Mouse (Mus musculus) neural tube, embryonic 12.5 days (tissue): ENCODE measurements around the gene Zfp553. TPM values are rescaled to one million over a fixed set of nuclear protein-coding genes. Genes with fewer than 3 reads are reported as not detected.
A peak's percentile ranks its signal among the peaks of the same experiment; 100 is the strongest.

ENCODE experiments used
- ATAC-seq: fragments of 200-750 bp; cut with Nextera tagmentation; 2 replicates; pipeline ENCODE4 v1.8.0; 2017; ENCODE audit warnings: low read depth, mild to moderate bottlenecking, moderate TSS enrichment, moderate library complexity; ENCODE audit not compliant: low FRiP score
- H3K27ac ChIP-seq: fragments of 300-500 bp; sonication (generic); 2 replicates; pipeline ENCODE4 v1.5.1; 2016
- H3K27me3 ChIP-seq: fragments of 300-500 bp; sonication (generic); replicated peaks from 2 replicates; pipeline ENCODE4 v1.6.1; 2016; ENCODE audit warnings: mild to moderate bottlenecking
- H3K36me3 ChIP-seq: fragments of 300-500 bp; sonication (generic); 2 replicates; pipeline ENCODE4 v1.6.1; 2016; ENCODE audit warnings: mild to moderate bottlenecking
- H3K4me1 ChIP-seq: fragments of 300-500 bp; sonication (generic); 2 replicates; pipeline ENCODE4 v1.6.1; 2016
- H3K4me2 ChIP-seq: fragments of 300-500 bp; sonication (generic); replicated peaks from 2 replicates; pipeline ENCODE4 v1.6.1; 2016; ENCODE audit warnings: mild to moderate bottlenecking
- H3K4me3 ChIP-seq: fragments of 300-500 bp; sonication (generic); 2 replicates; pipeline ENCODE4 v1.5.1; 2016
- H3K9ac ChIP-seq: fragments of 300-500 bp; sonication (generic); 2 replicates; pipeline ENCODE4 v1.6.1; 2016; ENCODE audit warnings: mild to moderate bottlenecking
- H3K9me3 ChIP-seq: fragments of 300-500 bp; sonication (generic); 2 replicates; pipeline ENCODE4 v1.6.1; 2016; ENCODE audit warnings: mild to moderate bottlenecking
- WGBS: fragments of 180-500 bp; shearing (Covaris S2); methylation state at CpG from one replicate; pipeline ENCODE4 v1.1.7; 2016; 5-methylcytosine and 5-hydroxymethylcytosine counted together
- polyA plus RNA-seq: library from polyadenylated mRNA; unstranded; fragments of >200 nt; fragmentation: Nextera tagmentation; extraction: Ambion mirVana; gene quantifications from 2 replicates; pipeline ENCODE4 v1.2.1, GENCODE M21; 2016

The Zfp553 gene
- 67.6 and 68.9 TPM in 2 replicates for polyA plus RNA-seq

GRCm38 (mm10) chr7:127232622-127233367 lies at the start of gene Zfp553, which contains the start of gene Sept1:
TSS of gene Zfp553 (plus strand) at chr7:127233061.
TSS of gene Sept1 (minus strand) at chr7:127233130.
- Histone ChIP-seq H3K27me3 (no peaks in the 10 kb centered on the region), H3K4me3 (peak within 1 kb of the TSS; percentile 90), H3K36me3 (peaks cover 50% of the 10 kb centered on the region), H3K9ac (peak within 1 kb of the TSS; percentile 96), H3K4me1 (peaks cover 30% of the 10 kb centered on the region), H3K4me2 (peak within 1 kb of the TSS; percentile 86), H3K27ac (peak within 1 kb of the TSS; percentile 98), H3K9me3 (no peaks in the 10 kb centered on the region)
- peak; percentile 91 for ATAC-seq
- under 1% methylated on average over 64 of the region's 64 CpGs for WGBS

GRCm38 (mm10) chr7:127183345-127183744 lies 49.5 kb upstream of the Zfp553 start:
- no peak for ATAC-seq
- WGBS = 84% methylated on average over 8 of the region's 8 CpGs
- Histone ChIP-seq H3K9ac (no peak overlapping the region), H3K4me2 (no peak overlapping the region), H3K36me3 (no peaks in the 10 kb centered on the region), H3K9me3 (no peaks in the 10 kb centered on the region), H3K4me1 (no peaks in the 10 kb centered on the region), H3K4me3 (no peak overlapping the region), H3K27ac (no peak overlapping the region), H3K27me3 (no peaks in the 10 kb centered on the region)

GRCm38 (mm10) chr7:127183828-127184227 lies 49.0 kb upstream of the Zfp553 start:
- ATAC-seq = no peak
- Histone ChIP-seq H3K27ac (no peak overlapping the region), H3K9ac (no peak overlapping the region), H3K4me1 (no peaks in the 10 kb centered on the region), H3K4me3 (no peak overlapping the region), H3K9me3 (no peaks in the 10 kb centered on the region), H3K27me3 (no peaks in the 10 kb centered on the region), H3K36me3 (no peaks in the 10 kb centered on the region), H3K4me2 (no peak overlapping the region)
- 78% methylated on average over 6 of the region's 6 CpGs for WGBS

GRCm38 (mm10) chr7:127184720-127185119 lies 48.1 kb upstream of the Zfp553 start:
- Histone ChIP-seq H3K9me3 (no peaks in the 10 kb centered on the region), H3K36me3 (no peaks in the 10 kb centered on the region), H3K27me3 (no peaks in the 10 kb centered on the region), H3K9ac (no peak overlapping the region), H3K27ac (no peak overlapping the region), H3K4me3 (no peak overlapping the region), H3K4me2 (no peak overlapping the region), H3K4me1 (no peaks in the 10 kb centered on the region)
- WGBS = 38% methylated on average over 1 of the region's 1 CpGs
- ATAC-seq = no peak

- H3K36me3 ChIP-seq = no peaks in the 10 kb centered on the region
- H3K4me1 ChIP-seq = no peaks in the 10 kb centered on the region
- H3K4me3 ChIP-seq = no peak overlapping the region
- H3K4me2 ChIP-seq = no peak overlapping the region
- no peaks in the 10 kb centered on the region for H3K27me3 ChIP-seq
- H3K9me3 ChIP-seq = no peaks in the 10 kb centered on the region
- 66% methylated on average over 3 of the region's 3 CpGs for WGBS
- no peak overlapping the region for H3K27ac ChIP-seq
- no peak for ATAC-seq
- no peak overlapping the region for H3K9ac ChIP-seq
These were observed 47.3 kb upstream of the Zfp553 start for GRCm38 (mm10) chr7:127185601-127186000.

- Histone ChIP-seq H3K4me3 (no peak overlapping the region), H3K36me3 (peaks cover 13% of the 10 kb centered on the region), H3K9me3 (no peaks in the 10 kb centered on the region), H3K9ac (no peak overlapping the region), H3K27ac (no peak overlapping the region), H3K4me2 (no peak overlapping the region), H3K4me1 (no peaks in the 10 kb centered on the region), H3K27me3 (no peaks in the 10 kb centered on the region)
- 72% methylated on average over 10 of the region's 10 CpGs for WGBS
- ATAC-seq = no peak
These were observed 45.5 kb upstream of the Zfp553 start for GRCm38 (mm10) chr7:127187351-127187750.

GRCm38 (mm10) chr7:127188305-127189276 lies 44.3 kb upstream of the Zfp553 start:
- Histone ChIP-seq H3K9ac (no peak overlapping the region), H3K36me3 (peaks cover 26% of the 10 kb centered on the region), H3K9me3 (no peaks in the 10 kb centered on the region), H3K4me1 (no peaks in the 10 kb centered on the region), H3K4me2 (no peak overlapping the region), H3K27me3 (no peaks in the 10 kb centered on the region), H3K27ac (no peak overlapping the region), H3K4me3 (no peak overlapping the region)
- WGBS = 85% methylated on average over 17 of the region's 17 CpGs
- ATAC-seq = no peak

GRCm38 (mm10) chr7:127190672-127191071 lies 42.2 kb upstream of the Zfp553 start:
- Histone ChIP-seq H3K36me3 (peaks cover 34% of the 10 kb centered on the region), H3K27me3 (no peaks in the 10 kb centered on the region), H3K4me3 (no peak overlapping the region), H3K9ac (no peak overlapping the region), H3K9me3 (no peaks in the 10 kb centered on the region), H3K4me2 (no peak overlapping the region), H3K27ac (no peak overlapping the region), H3K4me1 (peaks cover 16% of the 10 kb centered on the region)
- WGBS = 76% methylated on average over 6 of the region's 6 CpGs
- no peak for ATAC-seq

- Histone ChIP-seq H3K27ac (no peak overlapping the region), H3K9ac (no peak overlapping the region), H3K9me3 (no peaks in the 10 kb centered on the region), H3K36me3 (peaks cover 45% of the 10 kb centered on the region), H3K27me3 (no peaks in the 10 kb centered on the region), H3K4me2 (no peak overlapping the region), H3K4me3 (no peak overlapping the region), H3K4me1 (peaks cover 23% of the 10 kb centered on the region)
- WGBS = 93% methylated on average over 5 of the region's 5 CpGs
- no peak for ATAC-seq
These were observed 39.9 kb upstream of the Zfp553 start for GRCm38 (mm10) chr7:127192989-127193388.

GRCm38 (mm10) chr7:127194011-127194632 lies 38.7 kb upstream of the Zfp553 start:
- Histone ChIP-seq H3K4me1 (peaks cover 23% of the 10 kb centered on the region), H3K4me3 (no peak overlapping the region), H3K9me3 (no peaks in the 10 kb centered on the region), H3K9ac (peak overlapping the region; percentile 74), H3K27me3 (no peaks in the 10 kb centered on the region), H3K27ac (no peak overlapping the region), H3K36me3 (peaks cover 56% of the 10 kb centered on the region), H3K4me2 (peak overlapping the region; percentile 88)
- 92% methylated on average over 17 of the region's 17 CpGs for WGBS
- ATAC-seq = no peak

- no peak overlapping the region for H3K27ac ChIP-seq
- H3K4me3 ChIP-seq = peak overlapping the region; percentile 77
- whole genome bisulfite sequencing = 81% methylated on average over 7 of the region's 7 CpGs
- peak overlapping the region; percentile 88 for H3K4me2 ChIP-seq
- no peaks in the 10 kb centered on the region for H3K9me3 ChIP-seq
- ATAC-seq = no peak
- no peaks in the 10 kb centered on the region for H3K27me3 ChIP-seq
- H3K4me1 ChIP-seq = peaks cover 23% of the 10 kb centered on the region
- H3K9ac ChIP-seq = peak overlapping the region; percentile 74
- peaks cover 61% of the 10 kb centered on the region for H3K36me3 ChIP-seq
These were observed 38.2 kb upstream of the Zfp553 start for GRCm38 (mm10) chr7:127194633-127195029.
